Mouse (Mus musculus) spleen, adult 2 months (tissue): ENCODE measurements around the gene Atf5. TPM values are rescaled to one million over a fixed set of nuclear protein-coding genes. Genes with fewer than 3 reads are reported as not detected.

ENCODE experiments used
- DNase-seq, 2 experiments: peaks; one replicate each; pipeline versions ENCODE4 v3.0.0 to v3.0.0-alpha.2; 2012 to 2021; ENCODE audit warnings: low spot score in 2 of 2, low read depth in 1 of 2
- H3K27ac ChIP-seq: fragments of 200-500 bp; 2 replicates; pipeline ENCODE4 v1.5.1; 2012; ENCODE audit warnings: low read length, inconsistent platforms; ENCODE audit not compliant: insufficient read depth
- H3K27me3 ChIP-seq: fragments of 200-500 bp; 2 replicates; pipeline ENCODE4 v1.6.1; 2012; ENCODE audit warnings: mild to moderate bottlenecking, moderate library complexity, low read length, inconsistent platforms; ENCODE audit not compliant: control insufficient read depth, insufficient read depth
- H3K36me3 ChIP-seq: fragments of 200-500 bp; 2 replicates; pipeline ENCODE4 v1.6.1; 2012; ENCODE audit warnings: mild to moderate bottlenecking, low read length, inconsistent platforms; ENCODE audit not compliant: control insufficient read depth, insufficient read depth
- H3K4me1 ChIP-seq: fragments of 200-500 bp; 2 replicates; pipeline ENCODE4 v1.6.1; 2011; ENCODE audit warnings: inconsistent platforms; ENCODE audit not compliant: control insufficient read depth, insufficient read depth, insufficient read length
- H3K4me3 ChIP-seq: fragments of 200-500 bp; 2 replicates; pipeline ENCODE4 v1.5.1; 2011; ENCODE audit warnings: mild to moderate bottlenecking, inconsistent platforms; ENCODE audit not compliant: insufficient read depth, insufficient read length; ENCODE audit errors: extremely low read depth
- CTCF ChIP-seq: fragments of 200-500 bp; IDR thresholded peaks from 2 replicates; pipeline ENCODE4 v1.5.1; 2011; ENCODE audit warnings: mild to moderate bottlenecking, inconsistent platforms; ENCODE audit not compliant: insufficient read depth, insufficient read length, insufficient replicate concordance; ENCODE audit errors: extremely low read depth
- POLR2A ChIP-seq: fragments of 200-500 bp; IDR thresholded peaks from 2 replicates; pipeline ENCODE4 v1.6.1; 2011; ENCODE audit warnings: low read depth, low read length, inconsistent platforms
- WGBS: fragments of 180-500 bp; shearing (Covaris S2); methylation state at CpG from one replicate; pipeline ENCODE4 v1.1.7; 2018; 5-methylcytosine and 5-hydroxymethylcytosine counted together
- polyA plus RNA-seq: library from polyadenylated mRNA; depleted of rRNA; stranded (reverse); fragments of >200 nt; gene quantifications from 2 replicates; pipeline ENCODE4 v1.2.3, GENCODE M21; 2012

The Atf5 gene
- polyA plus RNA-seq, 1 experiment = 49.6 TPM

GRCm38 (mm10) chr7:44823409-44823808 lies 7.0 kb upstream of the Atf5 start:
- no peak for DNase-seq
- H3K27me3 ChIP-seq = no peaks in the 10 kb centered on the region
- H3K27ac ChIP-seq = no peak overlapping the region
- H3K4me3 ChIP-seq = no peak overlapping the region
- peaks cover 22% of the 10 kb centered on the region; the same call in 1 of the 2 replicates for H3K4me1 ChIP-seq
- TF ChIP-seq POLR2A = no peak
- 51% methylated on average over 7 of the region's 7 CpGs for WGBS
- H3K36me3 ChIP-seq = peaks cover 1% of the 10 kb centered on the region; the same call in 1 of the 2 replicates

DNA sequence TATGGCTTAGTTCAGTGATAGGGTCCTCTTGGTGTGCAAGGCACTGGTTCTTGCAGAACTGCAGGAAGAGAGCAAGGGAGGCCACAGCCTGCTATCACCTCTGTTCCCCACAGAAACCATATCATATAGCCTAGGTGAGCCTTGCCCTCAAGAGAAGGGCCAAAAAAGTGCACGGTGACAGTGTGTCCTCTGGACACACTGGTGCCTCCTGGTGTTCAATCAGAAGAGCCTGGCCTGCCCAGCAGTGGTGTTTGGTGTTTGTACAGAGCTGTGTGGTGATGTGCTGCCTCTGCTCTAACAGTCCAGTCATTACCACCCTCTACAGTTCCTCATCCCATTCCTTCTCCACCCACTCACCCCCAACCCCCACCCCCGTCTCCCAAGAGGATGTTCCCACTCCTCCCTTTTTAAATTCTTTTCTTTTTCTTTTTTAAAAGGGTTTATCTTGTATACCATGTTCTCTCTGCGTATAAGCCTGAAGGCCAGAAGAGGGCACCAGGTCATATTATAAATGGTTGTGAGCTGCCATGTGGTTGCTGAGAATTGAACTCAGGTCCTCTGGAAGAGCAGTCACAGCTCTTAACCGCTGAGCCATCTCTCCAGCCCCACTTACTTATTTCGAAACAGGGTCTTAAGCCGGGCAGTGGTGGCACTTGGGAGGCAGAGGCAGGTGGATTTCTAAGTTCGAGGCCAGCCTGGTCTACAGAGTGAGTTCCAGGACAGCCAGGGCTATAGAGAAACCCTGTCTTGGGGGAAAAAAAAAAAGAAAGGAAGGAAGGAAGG lies 5.4 kb upstream of the Atf5 start:
- Histone ChIP-seq H3K4me1 (peaks cover 15% of the 10 kb centered on the region), H3K4me3 (no peak overlapping the region), H3K27ac (no peak overlapping the region), H3K27me3 (no peaks in the 10 kb centered on the region), H3K36me3 (no peaks in the 10 kb centered on the region)
- 80% methylated on average over 7 of the region's 7 CpGs for WGBS
- TF ChIP-seq POLR2A (no peak), CTCF (peak; percentile 15; the same call in 1 of the 2 replicates)
- DNase-seq = peak in 1 of 2 experiments; percentile 7

DNA sequence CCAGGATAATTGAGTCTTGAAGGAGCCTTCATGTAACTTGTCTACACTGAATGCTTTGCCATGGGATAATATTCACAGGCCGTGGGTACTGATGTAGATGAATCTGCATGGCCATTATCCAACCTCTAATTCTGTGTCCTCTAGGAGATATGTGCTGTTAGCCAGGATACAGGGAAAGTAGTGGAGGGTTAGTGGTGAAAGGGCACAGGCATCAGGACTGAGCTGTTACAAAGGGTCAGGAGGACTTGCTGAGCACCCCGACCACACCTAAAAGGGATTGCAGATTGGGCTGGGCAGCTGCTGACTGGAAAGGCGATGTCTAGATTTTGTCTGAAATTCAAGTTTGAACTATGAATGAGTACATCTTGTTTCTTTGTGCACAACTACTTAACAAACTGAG lies 4.1 kb upstream of the Atf5 start:
- DNase-seq = peak in 1 of 2 experiments; percentile 1
- no peak for TF ChIP-seq POLR2A
- no peak overlapping the region for H3K27ac ChIP-seq
- no peaks in the 10 kb centered on the region for H3K36me3 ChIP-seq
- peaks cover 6% of the 10 kb centered on the region for H3K4me1 ChIP-seq
- 76% methylated on average over 3 of the region's 3 CpGs for WGBS
- H3K4me3 ChIP-seq = no peak overlapping the region
- no peaks in the 10 kb centered on the region for H3K27me3 ChIP-seq

- Histone ChIP-seq H3K4me1 (peaks cover 10% of the 10 kb centered on the region), H3K27ac (no peak overlapping the region), H3K36me3 (no peaks in the 10 kb centered on the region), H3K27me3 (no peaks in the 10 kb centered on the region), H3K4me3 (no peak overlapping the region)
- no peak for TF ChIP-seq CTCF
- no peak for TF ChIP-seq POLR2A
- 51% methylated on average over 5 of the region's 5 CpGs for WGBS
- peak in 1 of 2 experiments; percentile 1 for DNase-seq
Measured at GRCm38 (mm10) chr7:44819863-44820262, 3.4 kb upstream of the Atf5 start.

GRCm38 (mm10) chr7:44819391-44819790 lies 2.9 kb upstream of the Atf5 start:
- no peaks in the 10 kb centered on the region for H3K36me3 ChIP-seq
- no peak for TF ChIP-seq POLR2A
- no peak for TF ChIP-seq CTCF
- peaks cover 10% of the 10 kb centered on the region for H3K4me1 ChIP-seq
- no peak for DNase-seq
- H3K4me3 ChIP-seq = no peak overlapping the region
- 92% methylated on average over 2 of the region's 2 CpGs for WGBS
- no peak overlapping the region for H3K27ac ChIP-seq
- H3K27me3 ChIP-seq = no peaks in the 10 kb centered on the region

DNA sequence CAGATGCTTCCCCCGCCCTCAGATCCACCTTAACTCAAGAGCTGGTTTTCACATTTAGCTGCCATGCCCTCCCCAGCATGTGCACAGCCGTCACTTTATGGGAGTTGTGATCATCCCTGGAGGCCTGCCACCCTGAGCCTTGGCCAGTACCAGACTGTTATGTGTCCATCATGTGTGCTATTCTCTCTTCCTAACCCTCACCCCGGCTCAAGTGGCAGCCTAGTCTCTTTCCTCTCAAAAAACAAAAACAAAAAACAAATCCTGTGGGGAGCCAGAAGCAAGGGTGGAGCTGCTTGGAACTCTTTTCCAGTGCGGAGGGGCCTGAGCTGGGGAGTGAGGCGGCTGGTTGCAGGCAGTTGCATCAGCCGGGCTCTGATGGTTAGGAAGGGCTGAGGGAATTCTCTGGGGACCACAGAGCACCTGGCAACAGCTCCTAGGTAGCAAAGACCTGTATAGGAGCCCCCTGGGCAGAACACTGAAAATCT lies 2.3 kb upstream of the Atf5 start:
- Histone ChIP-seq H3K27ac (no peak overlapping the region), H3K4me3 (no peak overlapping the region), H3K36me3 (no peaks in the 10 kb centered on the region), H3K27me3 (no peaks in the 10 kb centered on the region), H3K4me1 (peaks cover 10% of the 10 kb centered on the region)
- DNase-seq = peak in 1 of 2 experiments; percentile 2
- 48% methylated on average over 6 of the region's 6 CpGs for WGBS
- TF ChIP-seq CTCF (no peak), POLR2A (no peak)

DNA sequence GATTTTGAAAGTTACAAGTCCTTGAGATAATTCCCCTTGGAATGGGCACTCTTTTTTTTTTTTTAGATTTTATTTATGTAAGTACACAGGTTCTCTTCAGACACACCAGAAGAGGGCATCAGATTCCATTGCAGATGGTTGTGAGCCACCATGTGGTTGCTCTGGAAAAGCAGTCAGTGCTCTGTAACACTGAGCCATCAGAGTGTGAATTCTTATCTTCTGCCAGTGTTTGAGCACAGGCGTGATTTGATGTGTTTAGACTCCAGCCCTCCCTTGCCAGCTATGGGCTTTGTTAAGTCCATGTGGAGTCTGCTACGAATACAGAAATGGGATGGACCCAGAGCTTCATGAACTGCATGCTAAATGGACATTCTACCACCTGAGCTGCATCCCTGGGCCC lies 1.7 kb upstream of the Atf5 start:
- peak in 1 of 2 experiments; percentile 1 for DNase-seq
- H3K4me3 ChIP-seq = no peak overlapping the region
- WGBS = 49% methylated on average over 2 of the region's 2 CpGs
- peaks cover 10% of the 10 kb centered on the region for H3K4me1 ChIP-seq
- TF ChIP-seq POLR2A (no peak), CTCF (no peak)
- no peaks in the 10 kb centered on the region for H3K36me3 ChIP-seq
- no peaks in the 10 kb centered on the region for H3K27me3 ChIP-seq
- no peak overlapping the region for H3K27ac ChIP-seq
